22 mouse cellular contexts compared by ENCODE assay signal in the genomic region with DNA sequence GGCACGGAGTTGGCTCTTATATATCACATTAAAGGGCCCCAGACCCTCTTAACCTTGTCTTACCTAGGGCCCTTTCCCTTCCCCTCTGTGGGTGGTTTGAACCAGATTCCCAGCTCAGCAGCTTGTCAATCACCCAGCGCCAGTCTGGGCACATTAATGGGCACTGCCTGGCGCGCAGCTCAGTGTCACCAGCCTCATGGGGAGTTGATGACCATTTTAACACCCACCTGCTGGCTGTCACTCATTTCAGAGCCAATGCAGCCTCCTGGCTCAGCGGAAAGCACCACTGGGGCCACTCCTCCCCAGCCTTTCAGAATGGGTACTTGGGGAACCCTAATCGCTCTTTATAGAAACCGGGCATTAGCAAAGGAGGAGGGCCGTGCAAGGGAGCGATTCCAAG. TPM values are rescaled to one million over a fixed set of nuclear protein-coding genes. Genes with fewer than 3 reads are reported as not detected.
DNase-seq lines count a peak whose midpoint lies in the region; ATAC-seq and TF ChIP-seq lines count a peak whose summit lies in the region.
"Had no signal": no experiment of that assay in that cellular context is flagged by ENCODE, and none has a peak within 500 bp of the region (broad histone marks: within the 10 kb centered on the region; RNA-seq: fewer than 3 reads in every experiment).

No protein-coding gene starts in this region.

- no peaks in the 10 kb centered on the region for H3K27me3 ChIP-seq in forebrain, embryonic 14.5 days (replicated peaks; ENCODE audit: control insufficient read depth, insufficient read depth, low read length)
- no peaks in the 10 kb centered on the region for H3K27me3 ChIP-seq in forebrain, postnatal 0 days (ENCODE audit: insufficient read depth, low read length)
- H3K27me3 ChIP-seq in C2C12 (ENCODE audit: control insufficient read depth, insufficient read depth, insufficient read length) (no peaks in the 10 kb centered on the region), myocyte (ENCODE audit: control insufficient read depth, insufficient read depth, insufficient read length) (no peaks in the 10 kb centered on the region)
- H3K27me3 ChIP-seq: hindbrain, embryonic 15.5 days; Patski had no signal

- WGBS in forebrain, embryonic 14.5 days, result 21% methylated on average over 9 of the region's 9 CpGs
- WGBS in forebrain, postnatal 0 days, result 18% methylated on average over 9 of the region's 9 CpGs

- H3ac ChIP-seq in C2C12 (ENCODE audit: control insufficient read depth, insufficient read length, low read depth) (no peak overlapping the region), myocyte (ENCODE audit: control insufficient read depth, insufficient read length) (no peak overlapping the region)

- H3K36me3 ChIP-seq in forebrain, embryonic 14.5 days (ENCODE audit: control insufficient read depth, insufficient read depth, low read length), result no peaks in the 10 kb centered on the region
- H3K36me3 ChIP-seq in forebrain, postnatal 0 days (ENCODE audit: insufficient read depth), result no peaks in the 10 kb centered on the region
- no peaks in the 10 kb centered on the region for H3K36me3 ChIP-seq in C2C12 (ENCODE audit: control insufficient read depth, insufficient read depth)
- no peaks in the 10 kb centered on the region for H3K36me3 ChIP-seq in myocyte (ENCODE audit: control insufficient read depth, insufficient read depth)
- H3K36me3 ChIP-seq: embryonic facial prominence, embryonic 10.5 days; heart, embryonic 10.5 days; heart, embryonic 15.5 days; hindbrain, embryonic 10.5 days; hindbrain, embryonic 15.5 days had no signal

- no peak overlapping the region for H3K27ac ChIP-seq in forebrain, embryonic 14.5 days (ENCODE audit: low read depth, low read length)
- H3K27ac ChIP-seq in forebrain, postnatal 0 days (ENCODE audit: low read depth, low read length), result no peak overlapping the region
- H3K27ac ChIP-seq: embryonic facial prominence, embryonic 10.5 days; heart, embryonic 10.5 days; heart, embryonic 15.5 days; hindbrain, embryonic 15.5 days had no signal

- peaks cover 16% of the 10 kb centered on the region for H3K4me1 ChIP-seq in forebrain, embryonic 14.5 days (ENCODE audit: control insufficient read depth, insufficient read depth, low read length)
- peaks cover under 1% of the 10 kb centered on the region for H3K4me1 ChIP-seq in forebrain, postnatal 0 days (ENCODE audit: insufficient read depth)

- no peak for TF ChIP-seq CTCF in forebrain, postnatal 0 days (IDR thresholded peaks at IDR 0.05; ENCODE audit: low read depth)
- no peak for TF ChIP-seq CTCF in C2C12 (IDR thresholded peaks at IDR 0.05; ENCODE audit: control insufficient read depth, insufficient read depth, insufficient read length)

- peaks cover 3% of the 10 kb centered on the region for H3K79me2 ChIP-seq in C2C12 (ENCODE audit: control insufficient read depth, insufficient read depth)
- no peaks in the 10 kb centered on the region for H3K79me2 ChIP-seq in myocyte (ENCODE audit: control insufficient read depth, insufficient read depth)

- DNase-seq in forebrain, embryonic 14.5 days (ENCODE audit: low spot score), result peak; percentile 53
- DNase-seq in forebrain, postnatal 0 days, result no peak
- DNase-seq in gastrocnemius, adult 8-10 months (ENCODE audit: low spot score in 2 of 2), result peak; percentile 68 to 84
- DNase-seq in kidney, adult 9 months, result no peak
- DNase-seq in kidney, adult 18-20 months, result no peak
- DNase-seq: adrenal gland, postnatal 25 days; cerebellum, adult 2 months; cerebellum, postnatal 10 days; heart, adult 18-20 months; heart, postnatal 14 days had no signal

- H3K9me3 ChIP-seq in forebrain, embryonic 14.5 days (replicated peaks; ENCODE audit: control insufficient read depth, low read length), result no peaks in the 10 kb centered on the region
- no peaks in the 10 kb centered on the region for H3K9me3 ChIP-seq in forebrain, postnatal 0 days (ENCODE audit: low read length)
- H3K9me3 ChIP-seq: embryonic facial prominence, embryonic 10.5 days; heart, embryonic 10.5 days; heart, embryonic 15.5 days; hindbrain, embryonic 10.5 days; hindbrain, embryonic 15.5 days had no signal

- no peak for ATAC-seq in forebrain, embryonic 14.5 days
- ATAC-seq in forebrain, postnatal 0 days, result no peak
- ATAC-seq: activated CD4-positive, CD25-positive, alpha-beta regulatory T cell, adult 4 months; forebrain, embryonic 16.5 days; inflammation-experienced regulatory T-cells, adult 6 months; intestine, postnatal 0 days; Patski had no signal

- no peak overlapping the region for H3K4me3 ChIP-seq in forebrain, embryonic 14.5 days (ENCODE audit: low read depth, low read length)
- no peak overlapping the region for H3K4me3 ChIP-seq in forebrain, postnatal 0 days (ENCODE audit: low read depth, low read length)
- H3K4me3 ChIP-seq in C2C12 (ENCODE audit: insufficient read depth, poor library complexity, severe bottlenecking), result no peak overlapping the region
- no peak overlapping the region for H3K4me3 ChIP-seq in myocyte
- H3K4me3 ChIP-seq: embryonic facial prominence, embryonic 10.5 days; heart, embryonic 10.5 days; heart, embryonic 15.5 days; hindbrain, embryonic 10.5 days; hindbrain, embryonic 15.5 days had no signal

- H3K4me2 ChIP-seq in forebrain, embryonic 14.5 days (ENCODE audit: low read length), result no peak overlapping the region
- H3K4me2 ChIP-seq in forebrain, postnatal 0 days (ENCODE audit: low read depth), result no peak overlapping the region
- no peak overlapping the region for H3K4me2 ChIP-seq in myocyte (ENCODE audit: low read depth)
- H3K4me2 ChIP-seq: heart, embryonic 15.5 days; hindbrain, embryonic 15.5 days had no signal

- no peaks in the 10 kb centered on the region for H3K79me3 ChIP-seq in C2C12 (ENCODE audit: low read depth)

- no peak for TF ChIP-seq POLR2A in myocyte (IDR thresholded peaks at IDR 0.05; ENCODE audit: insufficient read length, low read depth)

- H3K9ac ChIP-seq in forebrain, embryonic 14.5 days (ENCODE audit: low read length), result no peak overlapping the region; the same call in 1 of the 2 replicates
- H3K9ac ChIP-seq in forebrain, postnatal 0 days, result no peak overlapping the region
- H3K9ac ChIP-seq: heart, embryonic 15.5 days; hindbrain, embryonic 15.5 days had no signal

TF ChIP-seq in C2C12, 6 proteins besides CTCF, POLR2A, EP300 and RAD21:
- peak; percentile 40 for TF ChIP-seq MYOD1 (IDR thresholded peaks at IDR 0.05; ENCODE audit: control insufficient read depth, insufficient read length, low read depth)
- no peak for TF ChIP-seq MYOG (IDR thresholded peaks at IDR 0.05; ENCODE audit: control insufficient read depth, extremely low read depth, insufficient read length)

TF ChIP-seq in myocyte, 11 proteins besides CTCF, POLR2A, EP300 and RAD21:
- TF ChIP-seq MYOD1 (IDR thresholded peaks at IDR 0.05; ENCODE audit: control insufficient read depth in 1 of 3, insufficient read length in 2 of 3, low read depth in 2 of 3), result peak; percentile 77 to 95 (median 78)
- no peak for TF ChIP-seq POLR2AphosphoS2 (IDR thresholded peaks at IDR 0.05; ENCODE audit: insufficient read length, low read depth)
- no peak for TF ChIP-seq MAX (IDR thresholded peaks at IDR 0.05; ENCODE audit: low read depth)
- TF ChIP-seq REST (IDR thresholded peaks at IDR 0.05; ENCODE audit: insufficient read depth, insufficient read length), result no peak
- no peak for TF ChIP-seq SRF (IDR thresholded peaks at IDR 0.05; ENCODE audit: control insufficient read depth, insufficient read length, low read depth)
- no peak for TF ChIP-seq E2F4 (IDR thresholded peaks at IDR 0.05; ENCODE audit: insufficient read depth)
- peak in 2 of 3 experiments; percentile 6 to 59 for TF ChIP-seq MYOG (IDR thresholded peaks at IDR 0.05; ENCODE audit: control insufficient read depth in 1 of 3, insufficient read depth in 1 of 3, insufficient read length in 2 of 3, low read depth in 2 of 3)
- no peak for TF ChIP-seq USF1 (IDR thresholded peaks at IDR 0.05; ENCODE audit: low read depth)
- TF ChIP-seq TCF12 (IDR thresholded peaks at IDR 0.05; ENCODE audit: insufficient read depth, poor library complexity, severe bottlenecking), result peak; percentile 28
- TF ChIP-seq CEBPB (IDR thresholded peaks at IDR 0.05; ENCODE audit: insufficient read depth, poor library complexity, severe bottlenecking), result no peak
- TF ChIP-seq TCF3 (IDR thresholded peaks at IDR 0.05; ENCODE audit: insufficient read length, low read depth), result no peak

RNA-seq across cellular contexts. Expression of a gene that starts 4.7 kb away (rescaled TPM):
- polyA plus RNA-seq in forebrain, embryonic 14.5 days (2014; fragmentation: Nextera tagmentation; extraction: Ambion mirVana), result 360 and 385 TPM in 2 replicates
- 214 and 330 TPM in 2 replicates for total RNA-seq in forebrain, postnatal 0 days (2014; rRNA removed)
- polyA plus RNA-seq in forebrain, postnatal 0 days (2015; fragmentation: Nextera tagmentation; extraction: Ambion mirVana), result 388 and 459 TPM in 2 replicates
- polyA plus RNA-seq in C2C12 (2012; fragmentation: generic; extraction: Trizol) (630 TPM), myocyte (2012; fragmentation: generic; extraction: Trizol) (740 TPM)
- total RNA-seq in gastrocnemius, adult 8-10 months (2022), result 100 to 1,000 TPM; 429 to 490 (median 471) TPM

RNA-seq across cellular contexts. Expression of a gene that starts 29.2 kb away (rescaled TPM):
- 0.21 and 0.28 TPM in 2 replicates for polyA plus RNA-seq in forebrain, embryonic 14.5 days (2014; fragmentation: Nextera tagmentation; extraction: Ambion mirVana)
- total RNA-seq in forebrain, postnatal 0 days (2014; rRNA removed), result 0.08 TPM in 1 of 2 replicates, not detected in the other
- polyA plus RNA-seq in forebrain, postnatal 0 days (2015; fragmentation: Nextera tagmentation; extraction: Ambion mirVana), result 0.06 TPM in 2 replicates
- polyA plus RNA-seq in C2C12 (2012; fragmentation: generic; extraction: Trizol) (0.08 TPM), myocyte (2012; fragmentation: generic; extraction: Trizol) (29.7 TPM)
- 10 to 100 TPM; 24.6 to 33.6 (median 29.1) TPM for total RNA-seq in gastrocnemius, adult 8-10 months (2022)
- polyA plus RNA-seq: activated CD4-positive, CD25-positive, alpha-beta regulatory T cell, adult 4 months; embryonic facial prominence, embryonic 10.5 days; forebrain, embryonic 16.5 days; inflammation-experienced regulatory T-cells, adult 6 months; intestine, postnatal 0 days had no signal

Comparison
In these comparisons a context has a peak if more than half of its experiments do, and no peak if none do; other contexts are left out.
1. DNase-seq: peak in forebrain, embryonic 14.5 days (single experiment) and gastrocnemius, adult 8-10 months (2 of 2); none in forebrain, postnatal 0 days (single experiment), kidney, adult 9 months (single experiment) and kidney, adult 18-20 months (single experiment).
2. RNA of a gene that starts 29.2 kb away (polyA plus RNA-seq): 29.7 TPM in myocyte (single experiment); 0.21 to 0.28 TPM in forebrain, embryonic 14.5 days, 0.08 TPM in C2C12 (single experiment) and 0.06 TPM in forebrain, postnatal 0 days; every median in the first group is over 10 times any median in the second.